Mouse (Mus musculus): ENCODE measurements at regions not wholly inside any gene's neighbourhood (a gene's known extent, or its start where the extent isn't known, plus 50 kb on each side); places are given as distances from the start of the nearest gene placed in this dataset.

DNA sequence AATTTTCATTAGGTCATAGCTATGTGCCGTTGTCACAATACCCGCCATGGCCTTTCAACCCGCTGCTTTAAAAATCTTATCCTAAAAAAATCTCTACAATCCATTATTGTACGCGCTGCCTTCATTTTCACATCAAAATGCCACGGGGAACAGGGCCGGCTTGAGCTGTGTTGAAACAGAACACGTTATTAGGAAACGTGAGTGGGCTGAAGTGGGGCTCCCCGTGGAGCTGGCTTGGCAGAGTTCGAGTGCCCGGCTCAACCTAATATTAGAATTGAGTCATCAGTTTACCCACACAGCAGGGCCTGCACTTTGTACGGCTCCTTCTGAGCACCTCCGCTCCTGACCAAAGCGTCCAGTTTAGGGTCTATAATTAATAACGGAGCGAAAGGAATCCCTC is 163.5 kb downstream of the Twistnb start:
- no peak overlapping the region for H3K27ac ChIP-seq (replicated peaks)

DNA sequence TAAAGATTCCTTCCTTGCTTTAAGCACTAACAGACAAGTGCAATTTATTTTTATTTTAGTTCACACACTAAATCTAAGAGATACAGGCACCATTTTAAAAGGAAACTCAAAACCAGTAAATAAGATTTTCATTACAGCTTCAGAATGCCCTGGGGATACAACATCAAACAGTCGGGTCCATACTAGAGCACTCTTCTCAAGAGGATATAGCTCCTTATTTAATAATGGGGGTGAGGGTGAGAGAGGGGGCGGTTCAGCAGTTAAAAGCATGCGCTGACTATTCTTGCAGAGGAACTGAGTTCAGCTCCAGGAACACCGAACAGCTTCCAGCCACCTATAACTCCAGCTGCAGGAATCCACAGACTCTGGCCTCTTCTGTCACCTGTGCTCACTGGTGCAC is 164.2 kb downstream of the Twistnb start:
- Histone ChIP-seq H3K36me3 (no peaks in the 10 kb centered on the region), H3K4me2 (no peak overlapping the region), H3K27me3 (replicated peaks) (no peaks in the 10 kb centered on the region), H3K4me3 (replicated peaks) (no peak overlapping the region), H3K4me1 (peaks cover 10% of the 10 kb centered on the region), H3K27ac (replicated peaks) (no peak overlapping the region), H3K9ac (replicated peaks) (no peak overlapping the region), H3K9me3 (replicated peaks) (no peaks in the 10 kb centered on the region)
- no peak for ATAC-seq (ENCODE audit: low FRiP score)
- 51% methylated on average over 4 of the region's 4 CpGs for WGBS

More for the DNA sequence above, 163.5 kb downstream of the Twistnb start:
- H3K4me2 ChIP-seq = peak overlapping the region; percentile 42
- 0 out of 2 replicates have a peak overlapping the region, but pooled peaks have one; percentile 8 for H3K4me3 ChIP-seq (replicated peaks)
- no peaks in the 10 kb centered on the region for H3K9me3 ChIP-seq (replicated peaks)
- no peaks in the 10 kb centered on the region for H3K27me3 ChIP-seq (replicated peaks)
- peak; percentile 41; the same call in 1 of the 2 replicates for ATAC-seq (ENCODE audit: low FRiP score)
- H3K36me3 ChIP-seq = no peaks in the 10 kb centered on the region
- no peak overlapping the region for H3K9ac ChIP-seq (replicated peaks)
- 42% methylated on average over 17 of the region's 17 CpGs for WGBS
- peaks cover 10% of the 10 kb centered on the region for H3K4me1 ChIP-seq

DNA sequence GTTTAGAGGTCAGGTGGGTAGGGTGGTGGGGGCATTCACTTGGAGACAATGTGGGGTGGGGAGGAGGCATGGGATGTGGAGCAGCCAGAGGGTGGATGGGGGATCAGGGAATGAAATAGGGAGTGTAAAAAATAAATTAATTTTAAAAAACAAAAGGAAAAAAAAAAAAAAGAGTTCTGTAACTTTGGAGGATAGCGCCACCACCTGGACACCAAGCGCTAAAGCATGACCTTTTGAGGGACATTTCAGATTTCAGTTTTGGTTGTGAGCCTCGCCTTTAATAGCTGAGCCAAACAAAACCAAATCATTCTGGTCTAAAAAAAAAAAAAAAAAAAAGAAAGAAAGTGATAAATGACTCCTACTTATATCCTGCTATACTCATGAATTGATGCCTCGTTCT is 176.0 kb downstream of the Twistnb start:
- Histone ChIP-seq H3K4me2 (no peak overlapping the region), H3K9me3 (replicated peaks) (no peaks in the 10 kb centered on the region), H3K4me3 (replicated peaks) (no peak overlapping the region), H3K27ac (replicated peaks) (no peak overlapping the region), H3K27me3 (replicated peaks) (no peaks in the 10 kb centered on the region), H3K36me3 (no peaks in the 10 kb centered on the region), H3K9ac (replicated peaks) (no peak overlapping the region), H3K4me1 (no peaks in the 10 kb centered on the region)
- WGBS = 68% methylated on average over 4 of the region's 4 CpGs
- no peak for ATAC-seq (ENCODE audit: low FRiP score)

DNA sequence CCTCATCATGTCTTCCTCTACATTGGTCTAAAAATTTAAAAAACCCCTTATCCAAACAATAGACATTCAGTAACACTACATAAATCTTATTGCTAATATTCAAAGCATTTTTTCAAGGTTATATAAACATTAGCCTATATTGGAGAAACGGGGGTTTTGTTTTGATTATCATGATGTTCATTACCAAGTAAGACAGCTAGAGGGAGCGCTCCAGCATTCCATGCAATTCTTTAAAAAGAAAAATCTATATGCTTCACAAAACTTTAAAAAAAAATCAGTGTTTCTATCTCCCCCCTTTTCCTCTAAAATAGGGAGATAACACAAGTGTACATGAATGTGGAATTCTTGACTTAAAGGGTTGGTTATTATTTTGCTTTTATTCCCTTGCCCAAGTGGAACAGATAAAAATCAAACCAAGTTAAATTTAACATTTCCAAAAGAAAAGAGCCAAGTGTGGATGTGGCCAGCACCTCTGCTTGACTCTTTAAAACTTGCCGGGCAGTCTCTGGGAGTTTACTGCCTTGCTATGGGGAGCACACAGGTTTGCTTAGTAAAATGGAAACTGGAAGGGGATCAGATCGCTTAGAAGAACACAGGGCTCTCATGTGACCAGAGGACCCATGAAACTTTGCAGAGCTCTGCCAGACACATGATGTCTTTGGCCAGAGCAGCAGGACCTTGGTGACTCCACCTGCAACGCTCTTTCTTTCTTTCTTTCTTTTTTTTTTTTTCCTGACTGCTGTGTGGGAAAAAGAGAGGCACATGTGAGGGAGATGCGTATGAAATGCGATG is 178.6 kb downstream of the Twistnb start:
- ATAC-seq (ENCODE audit: low FRiP score) = no peak
- no peaks in the 10 kb centered on the region for H3K27me3 ChIP-seq (replicated peaks)
- no peak overlapping the region for H3K9ac ChIP-seq (replicated peaks)
- 76% methylated on average over 7 of the region's 7 CpGs for WGBS
- no peaks in the 10 kb centered on the region for H3K36me3 ChIP-seq
- no peak overlapping the region for H3K4me3 ChIP-seq (replicated peaks)
- no peak overlapping the region for H3K4me2 ChIP-seq
- H3K9me3 ChIP-seq (replicated peaks) = no peaks in the 10 kb centered on the region
- H3K27ac ChIP-seq (replicated peaks) = no peak overlapping the region
- H3K4me1 ChIP-seq = no peaks in the 10 kb centered on the region

DNA sequence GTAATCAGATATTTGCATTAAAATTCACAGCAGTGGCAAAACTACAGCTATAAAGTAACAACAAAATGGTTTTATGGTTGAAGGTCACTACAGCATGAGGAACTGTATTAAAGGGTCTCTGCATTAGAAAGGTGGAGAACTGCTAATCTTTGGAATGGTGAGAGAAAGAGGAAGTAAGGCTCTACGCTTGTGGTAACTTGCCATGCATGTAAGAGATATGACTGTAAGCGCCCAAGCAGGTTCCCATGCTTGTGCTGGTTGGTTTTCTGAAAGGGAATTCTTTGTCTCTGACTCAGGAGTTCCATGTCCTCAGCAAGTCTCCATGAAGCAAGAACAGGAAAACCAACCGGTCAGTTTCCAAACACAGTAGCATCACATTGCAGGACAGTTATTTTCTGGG is 182.9 kb downstream of the Twistnb start:
- Histone ChIP-seq H3K27me3 (replicated peaks) (no peaks in the 10 kb centered on the region), H3K4me2 (no peak overlapping the region), H3K4me1 (no peaks in the 10 kb centered on the region), H3K27ac (replicated peaks) (no peak overlapping the region), H3K9ac (replicated peaks) (no peak overlapping the region), H3K4me3 (replicated peaks) (no peak overlapping the region), H3K36me3 (no peaks in the 10 kb centered on the region), H3K9me3 (replicated peaks) (no peaks in the 10 kb centered on the region)
- WGBS = 80% methylated on average over 3 of the region's 3 CpGs
- no peak for ATAC-seq (ENCODE audit: low FRiP score)

DNA sequence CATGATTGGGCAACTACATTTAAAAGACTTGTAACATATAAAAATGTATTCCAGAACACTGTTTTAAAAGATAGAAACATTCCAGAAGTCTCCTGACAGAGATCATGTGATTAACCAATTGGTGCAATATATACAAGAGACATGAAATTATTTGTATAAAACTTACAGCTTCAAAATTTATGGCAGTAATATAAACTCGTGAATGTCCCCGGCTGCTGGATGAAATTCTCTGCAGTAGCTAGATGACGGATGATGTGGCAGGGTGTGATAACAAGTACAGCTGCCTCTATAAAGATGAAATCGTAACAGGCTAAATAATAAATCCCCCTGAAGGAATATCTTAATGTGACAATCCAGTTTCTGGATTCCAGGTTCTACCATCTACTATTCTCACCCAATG is 191.0 kb downstream of the Twistnb start:
- no peaks in the 10 kb centered on the region for H3K4me1 ChIP-seq
- H3K27ac ChIP-seq (replicated peaks) = no peak overlapping the region
- H3K9ac ChIP-seq (replicated peaks) = no peak overlapping the region
- no peak overlapping the region for H3K4me3 ChIP-seq (replicated peaks)
- ATAC-seq (ENCODE audit: low FRiP score) = peak; percentile 55; the same call in 1 of the 2 replicates
- no peaks in the 10 kb centered on the region for H3K9me3 ChIP-seq (replicated peaks)
- H3K4me2 ChIP-seq = no peak overlapping the region
- H3K27me3 ChIP-seq (replicated peaks) = no peaks in the 10 kb centered on the region
- no peaks in the 10 kb centered on the region for H3K36me3 ChIP-seq
- WGBS = 53% methylated on average over 4 of the region's 4 CpGs

DNA sequence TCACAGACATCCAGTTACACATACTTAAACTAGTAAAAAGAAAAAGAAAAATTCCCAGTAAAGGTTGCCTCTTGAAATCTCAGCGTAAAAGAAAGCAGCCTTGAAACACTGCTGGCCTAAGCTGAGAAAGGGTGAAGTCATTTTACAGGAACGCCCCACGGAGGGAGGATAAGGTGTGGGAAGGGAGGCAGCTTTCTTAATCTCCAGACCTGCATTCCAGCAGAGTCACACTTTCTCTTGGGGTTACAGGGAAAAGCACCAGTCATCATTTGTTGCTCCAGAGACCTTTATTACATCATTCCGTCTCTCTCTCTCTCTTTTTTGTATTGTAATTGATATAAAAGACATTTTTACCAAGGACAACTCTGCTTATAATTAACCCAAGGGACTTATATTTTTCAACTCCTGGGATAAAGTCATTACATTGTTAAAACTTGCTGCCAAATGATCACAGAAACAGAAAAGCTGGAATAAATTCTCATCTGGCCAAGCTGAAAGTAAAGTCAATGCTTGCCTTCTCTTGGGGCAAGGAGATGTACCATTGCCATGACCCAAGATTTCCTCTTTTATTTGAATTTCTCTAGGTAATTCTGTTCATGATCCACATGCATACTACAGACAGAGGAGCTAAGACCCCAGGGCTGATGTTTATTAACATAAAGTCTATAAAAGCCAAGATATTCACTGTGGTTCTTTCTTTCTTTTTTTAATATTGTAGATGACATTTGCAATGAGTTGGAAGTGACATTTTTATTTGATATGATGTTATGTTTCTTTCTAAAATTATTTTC is 196.9 kb downstream of the Twistnb start:
- Histone ChIP-seq H3K36me3 (no peaks in the 10 kb centered on the region), H3K9ac (replicated peaks) (no peak overlapping the region), H3K27ac (replicated peaks) (no peak overlapping the region), H3K9me3 (replicated peaks) (no peaks in the 10 kb centered on the region), H3K4me2 (no peak overlapping the region), H3K4me1 (no peaks in the 10 kb centered on the region), H3K4me3 (replicated peaks) (no peak overlapping the region), H3K27me3 (replicated peaks) (no peaks in the 10 kb centered on the region)
- ATAC-seq (ENCODE audit: low FRiP score) = no peak
- WGBS = 78% methylated on average over 4 of the region's 4 CpGs

DNA sequence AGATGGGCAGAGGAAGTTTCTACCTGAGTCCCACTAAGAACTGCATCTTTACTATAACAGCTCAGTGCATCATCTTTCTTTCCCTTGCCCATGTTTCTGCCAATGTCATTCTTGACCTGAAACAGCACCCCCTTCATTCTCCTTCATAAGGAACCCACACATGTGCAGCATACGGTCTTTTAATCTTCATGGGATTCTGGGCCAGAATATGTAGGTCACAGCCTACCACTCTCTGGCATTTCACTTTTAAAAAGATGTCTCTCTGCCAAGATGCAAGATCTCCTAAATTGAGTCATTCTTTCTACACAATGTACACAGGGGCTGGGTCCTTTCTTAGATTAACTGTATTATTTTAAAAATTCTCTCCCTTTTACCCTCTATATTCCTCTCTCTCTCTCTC is 223.2 kb downstream of the Twistnb start:
- no peak overlapping the region for H3K4me3 ChIP-seq (replicated peaks)
- ATAC-seq (ENCODE audit: low FRiP score) = no peak
- H3K9me3 ChIP-seq (replicated peaks) = no peaks in the 10 kb centered on the region
- no peaks in the 10 kb centered on the region for H3K27me3 ChIP-seq (replicated peaks)
- H3K36me3 ChIP-seq = no peaks in the 10 kb centered on the region
- 97% methylated on average over 1 of the region's 1 CpGs for WGBS
- 0 out of 2 replicates have a peak, but pooled peaks cover 2% of the 10 kb centered on the region for H3K4me1 ChIP-seq
- no peak overlapping the region for H3K4me2 ChIP-seq
- no peak overlapping the region for H3K27ac ChIP-seq (replicated peaks)
- no peak overlapping the region for H3K9ac ChIP-seq (replicated peaks)

DNA sequence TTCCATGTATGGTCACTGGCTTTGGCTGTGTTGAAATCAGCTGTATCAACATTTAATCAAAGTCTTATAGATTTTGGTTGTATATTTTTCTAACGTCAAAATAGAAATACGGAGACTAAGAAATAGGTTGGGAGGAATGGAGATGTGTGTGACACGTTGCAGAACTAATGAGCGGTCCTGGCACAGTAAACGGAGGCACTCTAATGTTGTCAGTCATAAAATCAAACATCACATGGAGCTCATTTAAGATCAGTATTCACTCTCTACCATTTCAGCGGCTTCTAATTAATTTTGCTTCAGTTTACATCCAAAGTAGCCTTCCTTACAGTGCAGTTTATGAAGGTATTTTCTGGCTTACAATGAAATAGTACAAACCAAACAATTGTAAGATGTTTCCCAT is 246.1 kb downstream of the Twistnb start:
- Histone ChIP-seq H3K36me3 (no peaks in the 10 kb centered on the region), H3K4me2 (no peak overlapping the region), H3K27me3 (replicated peaks) (no peaks in the 10 kb centered on the region), H3K4me1 (no peaks in the 10 kb centered on the region), H3K27ac (replicated peaks) (no peak overlapping the region), H3K9ac (replicated peaks) (no peak overlapping the region), H3K4me3 (replicated peaks) (no peak overlapping the region), H3K9me3 (replicated peaks) (no peaks in the 10 kb centered on the region)
- ATAC-seq (ENCODE audit: low FRiP score) = no peak
- WGBS = 78% methylated on average over 6 of the region's 6 CpGs

DNA sequence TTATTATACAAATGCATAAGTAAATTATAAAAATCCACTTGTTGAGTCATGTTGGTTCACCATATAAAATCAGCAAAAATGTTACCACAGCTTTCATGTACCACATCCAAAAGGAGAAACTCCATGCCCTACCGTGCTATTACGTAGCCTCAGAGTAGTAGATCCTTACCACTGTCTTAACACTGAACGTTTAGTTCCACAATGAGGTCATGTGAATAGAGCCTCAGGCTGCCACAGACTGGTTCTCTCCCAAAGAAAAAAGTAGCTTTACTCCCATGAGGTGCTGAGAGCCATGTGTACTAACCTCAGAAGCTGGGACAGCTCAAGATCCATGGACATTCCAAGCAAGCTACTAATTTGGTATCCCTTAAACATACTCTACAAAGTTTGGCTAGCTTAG is 235.4 kb upstream of the Ferd3l start:
- ATAC-seq (ENCODE audit: low FRiP score) = no peak
- Histone ChIP-seq H3K9me3 (replicated peaks) (no peaks in the 10 kb centered on the region), H3K9ac (replicated peaks) (no peak overlapping the region), H3K4me3 (replicated peaks) (no peak overlapping the region), H3K4me2 (no peak overlapping the region), H3K36me3 (no peaks in the 10 kb centered on the region), H3K4me1 (no peaks in the 10 kb centered on the region), H3K27ac (replicated peaks) (no peak overlapping the region), H3K27me3 (replicated peaks) (no peaks in the 10 kb centered on the region)
- WGBS = 92% methylated on average over 3 of the region's 3 CpGs

DNA sequence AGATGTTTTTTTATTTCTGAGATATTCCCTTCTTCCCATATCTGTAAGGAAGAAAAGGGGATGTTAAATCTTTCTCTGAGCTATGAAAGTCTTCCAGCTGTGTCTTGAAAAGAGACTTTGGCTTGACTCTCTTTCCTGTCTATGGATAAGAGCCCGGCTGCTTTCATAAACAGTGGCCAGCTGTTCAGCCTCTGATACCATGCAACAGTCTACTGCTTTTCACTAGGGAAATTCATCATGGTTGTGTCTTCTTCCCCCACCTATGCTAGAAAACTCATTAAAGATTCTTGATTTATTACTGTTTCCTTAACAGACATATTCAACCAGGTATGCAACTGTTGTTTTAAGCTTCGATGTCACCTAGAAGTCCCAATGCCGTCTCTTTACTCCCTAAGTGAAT is 213.8 kb upstream of the Ferd3l start:
- Histone ChIP-seq H3K27ac (replicated peaks) (no peak overlapping the region), H3K9ac (replicated peaks) (no peak overlapping the region), H3K36me3 (no peaks in the 10 kb centered on the region), H3K4me2 (no peak overlapping the region), H3K4me1 (peaks cover 10% of the 10 kb centered on the region), H3K27me3 (replicated peaks) (no peaks in the 10 kb centered on the region), H3K9me3 (replicated peaks) (no peaks in the 10 kb centered on the region), H3K4me3 (replicated peaks) (no peak overlapping the region)
- ATAC-seq (ENCODE audit: low FRiP score) = no peak
- 83% methylated on average over 3 of the region's 3 CpGs for WGBS

DNA sequence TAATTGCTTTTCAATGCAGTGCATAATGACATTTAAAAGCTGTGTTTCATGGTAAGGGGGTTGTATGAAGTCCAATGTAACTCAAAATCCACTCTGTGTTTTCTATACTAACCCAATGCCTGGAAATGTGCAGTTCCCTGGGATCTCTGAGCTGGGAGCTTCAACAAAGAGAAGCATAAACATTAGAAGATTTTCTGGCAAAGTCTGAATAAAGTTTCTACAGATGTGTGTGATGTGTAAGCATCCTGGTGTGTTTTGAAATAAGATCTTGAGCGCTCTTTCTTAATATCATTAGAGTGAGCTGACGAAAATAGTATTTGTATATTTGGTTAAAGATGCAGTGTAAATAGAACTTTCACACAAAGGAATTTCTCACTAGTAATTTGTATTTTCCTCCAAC is 212.2 kb upstream of the Ferd3l start:
- 88% methylated on average over 2 of the region's 2 CpGs for WGBS
- Histone ChIP-seq H3K9ac (replicated peaks) (no peak overlapping the region), H3K36me3 (no peaks in the 10 kb centered on the region), H3K4me2 (no peak overlapping the region), H3K27ac (replicated peaks) (no peak overlapping the region), H3K4me3 (replicated peaks) (no peak overlapping the region), H3K27me3 (replicated peaks) (no peaks in the 10 kb centered on the region), H3K4me1 (peaks cover 10% of the 10 kb centered on the region), H3K9me3 (replicated peaks) (no peaks in the 10 kb centered on the region)
- ATAC-seq (ENCODE audit: low FRiP score) = no peak

All from neural tube, embryonic 15.5 days (tissue).